Mouse (Mus musculus): ENCODE measurements around the gene Alkbh5. TPM values are rescaled to one million over a fixed set of nuclear protein-coding genes. Genes with fewer than 3 reads are reported as not detected.

The Alkbh5 gene
- polyA plus RNA-seq, 1 experiment from 2014 or later, result 34.9 TPM

GRCm38 (mm10) chr11:60514941-60515340 is 21.2 kb upstream of the Alkbh5 start:
- Histone ChIP-seq H3K27ac (replicated peaks; ENCODE audit: low read depth, low read length) (no peak overlapping the region), H3K4me2 (ENCODE audit: low read depth, severe bottlenecking) (no peak overlapping the region), H3K9ac (ENCODE audit: low read length) (no peak overlapping the region), H3K36me3 (ENCODE audit: control insufficient read depth, insufficient read depth, low read length) (no peaks in the 10 kb centered on the region), H3K9me3 (ENCODE audit: control insufficient read depth, low read length) (no peaks in the 10 kb centered on the region), H3K4me1 (ENCODE audit: control insufficient read depth, insufficient read depth, low read length) (no peaks in the 10 kb centered on the region), H3K4me3 (ENCODE audit: low read depth, low read length) (no peak overlapping the region), H3K27me3 (ENCODE audit: control insufficient read depth, insufficient read depth, low read length) (peaks cover 5% of the 10 kb centered on the region; the same call in 1 of the 2 replicates)
- DNase-seq (ENCODE audit: low spot score) (no peak), ATAC-seq (ENCODE audit: insufficient number of reproducible peaks, low FRiP score, low TSS enrichment, low read depth) (no peak)
- WGBS, result 68% methylated on average over 2 of the region's 2 CpGs

GRCm38 (mm10) chr11:60518305-60518704 is 17.9 kb upstream of the Alkbh5 start:
- no peak for DNase-seq (ENCODE audit: low spot score)
- no peaks in the 10 kb centered on the region for H3K36me3 ChIP-seq (ENCODE audit: control insufficient read depth, insufficient read depth, low read length)
- H3K4me3 ChIP-seq (ENCODE audit: low read depth, low read length), result no peak overlapping the region
- H3K4me1 ChIP-seq (ENCODE audit: control insufficient read depth, insufficient read depth, low read length), result no peaks in the 10 kb centered on the region
- no peak overlapping the region for H3K4me2 ChIP-seq (ENCODE audit: low read depth, severe bottlenecking)
- no peaks in the 10 kb centered on the region for H3K9me3 ChIP-seq (ENCODE audit: control insufficient read depth, low read length)
- no peak for ATAC-seq (ENCODE audit: insufficient number of reproducible peaks, low FRiP score, low TSS enrichment, low read depth)
- no peak overlapping the region for H3K27ac ChIP-seq (replicated peaks; ENCODE audit: low read depth, low read length)
- no peaks in the 10 kb centered on the region for H3K27me3 ChIP-seq (ENCODE audit: control insufficient read depth, insufficient read depth, low read length)
- 87% methylated on average over 4 of the region's 4 CpGs for WGBS
- no peak overlapping the region for H3K9ac ChIP-seq (ENCODE audit: low read length)

GRCm38 (mm10) chr11:60522027-60522426 is 14.2 kb upstream of the Alkbh5 start:
- no peak overlapping the region for H3K4me3 ChIP-seq (ENCODE audit: low read depth, low read length)
- no peak for DNase-seq (ENCODE audit: low spot score)
- 82% methylated on average over 5 of the region's 5 CpGs for WGBS
- no peaks in the 10 kb centered on the region for H3K9me3 ChIP-seq (ENCODE audit: control insufficient read depth, low read length)
- no peak for ATAC-seq (ENCODE audit: insufficient number of reproducible peaks, low FRiP score, low TSS enrichment, low read depth)
- H3K9ac ChIP-seq (ENCODE audit: low read length), result no peak overlapping the region
- H3K27ac ChIP-seq (replicated peaks; ENCODE audit: low read depth, low read length), result no peak overlapping the region
- H3K36me3 ChIP-seq (ENCODE audit: control insufficient read depth, insufficient read depth, low read length), result no peaks in the 10 kb centered on the region
- H3K27me3 ChIP-seq (ENCODE audit: control insufficient read depth, insufficient read depth, low read length), result no peaks in the 10 kb centered on the region
- H3K4me1 ChIP-seq (ENCODE audit: control insufficient read depth, insufficient read depth, low read length), result no peaks in the 10 kb centered on the region
- no peak overlapping the region for H3K4me2 ChIP-seq (ENCODE audit: low read depth, severe bottlenecking)

GRCm38 (mm10) chr11:60522661-60523365 is 13.4 kb upstream of the Alkbh5 start:
- Histone ChIP-seq H3K4me2 (ENCODE audit: low read depth, severe bottlenecking) (no peak overlapping the region), H3K27ac (replicated peaks; ENCODE audit: low read depth, low read length) (no peak overlapping the region), H3K36me3 (ENCODE audit: control insufficient read depth, insufficient read depth, low read length) (no peaks in the 10 kb centered on the region), H3K9me3 (ENCODE audit: control insufficient read depth, low read length) (no peaks in the 10 kb centered on the region), H3K4me1 (ENCODE audit: control insufficient read depth, insufficient read depth, low read length) (no peaks in the 10 kb centered on the region), H3K9ac (ENCODE audit: low read length) (no peak overlapping the region), H3K27me3 (ENCODE audit: control insufficient read depth, insufficient read depth, low read length) (no peaks in the 10 kb centered on the region), H3K4me3 (ENCODE audit: low read depth, low read length) (no peak overlapping the region)
- no peak for DNase-seq (ENCODE audit: low spot score)
- ATAC-seq (ENCODE audit: insufficient number of reproducible peaks, low FRiP score, low TSS enrichment, low read depth), result no peak
- WGBS, result 85% methylated on average over 6 of the region's 6 CpGs

GRCm38 (mm10) chr11:60526461-60526860 is 9.7 kb upstream of the Alkbh5 start:
- Histone ChIP-seq H3K9me3 (ENCODE audit: control insufficient read depth, low read length) (no peaks in the 10 kb centered on the region), H3K36me3 (ENCODE audit: control insufficient read depth, insufficient read depth, low read length) (no peaks in the 10 kb centered on the region), H3K9ac (ENCODE audit: low read length) (no peak overlapping the region), H3K27me3 (ENCODE audit: control insufficient read depth, insufficient read depth, low read length) (no peaks in the 10 kb centered on the region), H3K4me2 (ENCODE audit: low read depth, severe bottlenecking) (no peak overlapping the region), H3K27ac (replicated peaks; ENCODE audit: low read depth, low read length) (no peak overlapping the region), H3K4me3 (ENCODE audit: low read depth, low read length) (no peak overlapping the region), H3K4me1 (ENCODE audit: control insufficient read depth, insufficient read depth, low read length) (no peaks in the 10 kb centered on the region)
- no peak for ATAC-seq (ENCODE audit: insufficient number of reproducible peaks, low FRiP score, low TSS enrichment, low read depth)
- WGBS, result 81% methylated on average over 4 of the region's 4 CpGs
- DNase-seq (ENCODE audit: low spot score), result no peak

GRCm38 (mm10) chr11:60535676-60536075 is 505 bp upstream of the Alkbh5 start:
- peak overlapping the region; percentile 97 for H3K4me3 ChIP-seq (ENCODE audit: low read depth, low read length)
- peak overlapping the region; percentile 96; the same call in 1 of the 2 replicates for H3K27ac ChIP-seq (replicated peaks; ENCODE audit: low read depth, low read length)
- H3K4me1 ChIP-seq (ENCODE audit: control insufficient read depth, insufficient read depth, low read length), result peaks cover 11% of the 10 kb centered on the region
- no peak overlapping the region for H3K4me2 ChIP-seq (ENCODE audit: low read depth, severe bottlenecking)
- H3K9ac ChIP-seq (ENCODE audit: low read length), result peak overlapping the region; percentile 70; the same call in 1 of the 2 replicates
- DNase-seq (ENCODE audit: low spot score) (no peak), ATAC-seq (ENCODE audit: insufficient number of reproducible peaks, low FRiP score, low TSS enrichment, low read depth) (no peak)
- WGBS, result 93% methylated on average over 2 of the region's 2 CpGs
- no peaks in the 10 kb centered on the region for H3K27me3 ChIP-seq (ENCODE audit: control insufficient read depth, insufficient read depth, low read length)
- 0 out of 2 replicates have a peak, but pooled peaks cover 1% of the 10 kb centered on the region for H3K36me3 ChIP-seq (ENCODE audit: control insufficient read depth, insufficient read depth, low read length)
- H3K9me3 ChIP-seq (ENCODE audit: control insufficient read depth, low read length), result no peaks in the 10 kb centered on the region

- DNase-seq (ENCODE audit: low spot score) (peak; percentile 96), ATAC-seq (ENCODE audit: insufficient number of reproducible peaks, low FRiP score, low TSS enrichment, low read depth) (peak; percentile 75)
- H3K27ac ChIP-seq (replicated peaks; ENCODE audit: low read depth, low read length), result peak overlapping the region; percentile 96
Observed at GRCm38 (mm10) chr11:60536859-60537467, 782 bp downstream of the Alkbh5 start.

GRCm38 (mm10) chr11:60537468-60538347 is 1.5 kb downstream of the Alkbh5 start:
- H3K9ac ChIP-seq (ENCODE audit: low read length), result peak overlapping the region; percentile 92
- peak; percentile 96 for DNase-seq (ENCODE audit: low spot score)
- H3K4me2 ChIP-seq (ENCODE audit: low read depth, severe bottlenecking), result peak overlapping the region; percentile 80
- peak overlapping the region; percentile 97 for H3K4me3 ChIP-seq (ENCODE audit: low read depth, low read length)
- H3K27me3 ChIP-seq (ENCODE audit: control insufficient read depth, insufficient read depth, low read length), result no peaks in the 10 kb centered on the region
- ATAC-seq (ENCODE audit: insufficient number of reproducible peaks, low FRiP score, low TSS enrichment, low read depth), result peak; percentile 86
- no peaks in the 10 kb centered on the region for H3K9me3 ChIP-seq (ENCODE audit: control insufficient read depth, low read length)
- under 1% methylated on average over 88 of the region's 91 CpGs for WGBS
- peak overlapping the region; percentile 96 for H3K27ac ChIP-seq (replicated peaks; ENCODE audit: low read depth, low read length)
- peaks cover 17% of the 10 kb centered on the region for H3K4me1 ChIP-seq (ENCODE audit: control insufficient read depth, insufficient read depth, low read length)
- H3K36me3 ChIP-seq (ENCODE audit: control insufficient read depth, insufficient read depth, low read length), result peaks cover 2% of the 10 kb centered on the region; the same call in 1 of the 2 replicates

More at GRCm38 (mm10) chr11:60536859-60537467, 782 bp downstream of the Alkbh5 start:
- no peaks in the 10 kb centered on the region for H3K9me3 ChIP-seq (ENCODE audit: control insufficient read depth, low read length)
- no peaks in the 10 kb centered on the region for H3K27me3 ChIP-seq (ENCODE audit: control insufficient read depth, insufficient read depth, low read length)
- peaks cover 2% of the 10 kb centered on the region; the same call in 1 of the 2 replicates for H3K36me3 ChIP-seq (ENCODE audit: control insufficient read depth, insufficient read depth, low read length)
- H3K9ac ChIP-seq (ENCODE audit: low read length), result peak overlapping the region; percentile 70
- peaks cover 17% of the 10 kb centered on the region for H3K4me1 ChIP-seq (ENCODE audit: control insufficient read depth, insufficient read depth, low read length)
- H3K4me2 ChIP-seq (ENCODE audit: low read depth, severe bottlenecking), result peak overlapping the region; percentile 71
- WGBS, result 0% methylated on average over 37 of the region's 37 CpGs
- H3K4me3 ChIP-seq (ENCODE audit: low read depth, low read length), result peak overlapping the region; percentile 97
